Mouse (Mus musculus): ENCODE data around the gene Ermap.

DNA sequence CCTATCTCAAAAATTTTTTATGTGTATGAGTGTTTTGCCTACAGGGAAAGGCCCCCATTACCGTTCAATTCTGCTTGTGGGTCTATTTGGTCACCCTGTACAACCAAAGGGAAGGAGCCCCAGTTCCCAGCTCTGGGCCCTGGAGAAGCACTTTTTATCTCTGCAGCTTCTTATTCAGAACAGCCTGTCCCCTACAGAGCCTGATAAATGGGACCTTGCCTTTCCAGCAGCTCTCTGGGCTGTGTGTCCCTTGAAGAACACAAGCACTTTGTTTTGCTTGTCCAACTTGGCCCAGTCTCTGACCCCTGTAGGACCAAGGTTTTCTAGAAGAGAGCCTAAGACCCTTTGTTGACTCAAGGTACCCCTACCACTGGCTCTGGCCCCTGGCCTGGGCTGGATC lies 60.7 kb downstream of the Ermap start:
- TF ChIP-seq CTCF (IDR thresholded peaks at IDR 0.05; ENCODE audit: extremely low read depth, insufficient read depth, low read length) (no peak), POLR2A (IDR thresholded peaks at IDR 0.05; ENCODE audit: extremely low read depth, insufficient read depth, low read length) (no peak)

All from cortical plate, adult 2 months (tissue).